Mouse (Mus musculus) embryo, embryonic 11 days (tissue): ENCODE data around the gene Gm21149.
"Not testable (repeated sequence)": the region's sequence is repeated elsewhere in the genome, so short reads cannot be mapped to it uniquely, and the experiment has no call there.

ENCODE experiments used
- DNase-seq: peaks from one replicate; pipeline ENCODE4 v3.0.0-alpha.2; 2015

The Gm21149 gene

GRCm38 (mm10) chr5:15461613-15462012 is 14.7 kb downstream of the Gm21149 start:
- peak; percentile 32 for DNase-seq

DNA sequence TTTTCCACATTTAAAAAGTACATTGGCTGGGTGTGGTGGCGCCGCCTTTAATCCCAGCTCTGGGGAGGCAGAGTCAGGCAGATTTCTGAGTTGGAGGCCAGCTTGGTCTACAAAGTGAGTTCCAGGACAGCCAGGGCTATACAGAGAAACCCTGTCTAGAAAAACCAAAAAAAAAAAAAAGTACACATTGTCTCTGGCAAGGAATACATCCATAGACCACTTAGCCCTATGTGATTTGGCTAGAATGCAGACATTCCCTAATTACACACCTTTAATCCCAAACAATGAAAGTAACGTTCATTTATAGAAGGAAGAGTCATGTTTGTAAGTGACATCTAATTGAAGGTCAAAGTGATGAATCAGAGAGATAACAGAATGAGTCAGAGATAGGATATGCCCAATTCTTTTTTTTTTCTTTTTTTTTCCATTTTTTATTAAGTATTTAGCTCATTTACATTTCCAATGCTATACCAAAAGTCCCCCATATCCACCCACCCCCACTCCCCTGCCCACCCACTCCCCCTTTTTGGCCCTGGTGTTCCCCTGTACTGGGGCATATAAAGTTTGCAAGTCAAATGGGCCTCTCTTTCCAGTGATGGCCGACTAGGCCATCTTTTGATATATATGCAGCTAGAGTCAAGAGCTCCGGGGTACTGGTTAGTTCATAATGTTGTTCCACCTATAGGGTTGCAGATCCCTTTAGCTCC is 18.3 kb downstream of the Gm21149 start:
- DNase-seq: not testable (repeated sequence)
